Comparison of ENCODE assay signal across 28 mouse cellular contexts in genomic region chr3:138192260-138192659, GRCm38 (mm10). TPM values are rescaled to one million over a fixed set of nuclear protein-coding genes. Genes with fewer than 3 reads are reported as not detected.
A peak's percentile ranks its signal among the peaks of the same experiment; 100 is the strongest.
DNase-seq lines count a peak whose midpoint lies in the region; ATAC-seq and TF ChIP-seq lines count a peak whose summit lies in the region.
"Had no signal": no experiment of that assay in that cellular context is flagged by ENCODE, and none has a peak within 500 bp of the region (broad histone marks: within the 10 kb centered on the region; RNA-seq: fewer than 3 reads in every experiment).

No protein-coding gene starts in this region.

- TF ChIP-seq CTCF in testis, adult 2 months (IDR thresholded peaks at IDR 0.05; ENCODE audit: control insufficient read depth, insufficient read depth, insufficient replicate concordance, low read depth, low read length) = no peak

- no peak for ATAC-seq in forebrain, embryonic 16.5 days
- ATAC-seq: forebrain, embryonic 13.5 days; midbrain, embryonic 16.5 days had no signal

- no peaks in the 10 kb centered on the region for H3K27me3 ChIP-seq in testis, adult 2 months (ENCODE audit: control insufficient read depth, insufficient read depth, low read length)
- no peaks in the 10 kb centered on the region for H3K27me3 ChIP-seq in forebrain, embryonic 16.5 days (replicated peaks; ENCODE audit: control insufficient read depth, insufficient read depth, low read length)
- H3K27me3 ChIP-seq: embryonic facial prominence, embryonic 12.5 days; forebrain, embryonic 13.5 days; heart, embryonic 15.5 days had no signal

- peak overlapping the region; percentile 72 for H3K4me3 ChIP-seq in testis, adult 2 months (ENCODE audit: control insufficient read depth, low read depth, low read length)
- H3K4me3 ChIP-seq in forebrain, embryonic 16.5 days (replicated peaks; ENCODE audit: low read length) = no peak overlapping the region
- H3K4me3 ChIP-seq: embryonic facial prominence, embryonic 12.5 days; erythroblast, embryonic 14.5 days; forebrain, embryonic 13.5 days; heart, embryonic 15.5 days had no signal

- DNase-seq in heart, adult 8-10 months (ENCODE audit: low spot score) = peak; percentile 7
- no peak for DNase-seq in heart, postnatal 4 days
- DNase-seq in testis, postnatal 10 days (ENCODE audit: low spot score) = no peak
- peak; percentile 53 for DNase-seq in adipocyte (ENCODE audit: low spot score)
- DNase-seq in skeletal muscle tissue, adult 2 months (ENCODE audit: low read depth, low spot score) = peak; percentile 43
- DNase-seq in yolk sac, embryonic 10.5 days (ENCODE audit: low spot score) = no peak
- DNase-seq: cerebellum, postnatal 10 days; kidney, adult 11 months; lung, postnatal 14 days; spleen, adult 18-20 months; thymus, adult 18-20 months; thymus, postnatal 4 days had no signal

- no peak overlapping the region for H3K27ac ChIP-seq in testis, adult 2 months (ENCODE audit: control insufficient read depth, insufficient read depth, low read depth, low read length)
- H3K27ac ChIP-seq in forebrain, embryonic 16.5 days (ENCODE audit: low read length) = no peak overlapping the region
- H3K27ac ChIP-seq: embryonic facial prominence, embryonic 12.5 days; forebrain, embryonic 13.5 days; heart, embryonic 15.5 days; kidney, postnatal 0 days; liver, embryonic 14.5 days had no signal

- no peaks in the 10 kb centered on the region for H3K9me3 ChIP-seq in forebrain, embryonic 16.5 days (ENCODE audit: control insufficient read depth, low read length)
- H3K9me3 ChIP-seq: embryonic facial prominence, embryonic 12.5 days; forebrain, embryonic 13.5 days; heart, embryonic 15.5 days had no signal

- peaks cover 3% of the 10 kb centered on the region for H3K4me1 ChIP-seq in testis, adult 2 months (ENCODE audit: control insufficient read depth, insufficient read depth, low read length)
- H3K4me1 ChIP-seq in forebrain, embryonic 16.5 days (replicated peaks; ENCODE audit: control insufficient read depth, insufficient read depth, low read length) = no peaks in the 10 kb centered on the region
- H3K4me1 ChIP-seq: embryonic facial prominence, embryonic 12.5 days; forebrain, embryonic 13.5 days; heart, embryonic 15.5 days had no signal

- H3K9ac ChIP-seq in forebrain, embryonic 16.5 days (replicated peaks; ENCODE audit: low read depth, low read length) = no peak overlapping the region
- H3K9ac ChIP-seq: embryonic facial prominence, embryonic 12.5 days; forebrain, embryonic 13.5 days; heart, embryonic 15.5 days; liver, embryonic 14.5 days had no signal

- H3K4me2 ChIP-seq in forebrain, embryonic 16.5 days (ENCODE audit: low read length) = no peak overlapping the region
- H3K4me2 ChIP-seq: embryonic facial prominence, embryonic 12.5 days; forebrain, embryonic 13.5 days; heart, embryonic 15.5 days had no signal

- TF ChIP-seq POLR2A in testis, adult 2 months (IDR thresholded peaks at IDR 0.05; ENCODE audit: control insufficient read depth, low read depth, low read length) = no peak

- H3K36me3 ChIP-seq in testis, adult 2 months (ENCODE audit: control insufficient read depth, insufficient read depth, low read length) = no peaks in the 10 kb centered on the region
- no peaks in the 10 kb centered on the region for H3K36me3 ChIP-seq in forebrain, embryonic 16.5 days (ENCODE audit: control insufficient read depth, insufficient read depth)
- H3K36me3 ChIP-seq: embryonic facial prominence, embryonic 12.5 days; heart, embryonic 15.5 days had no signal

- WGBS in forebrain, embryonic 16.5 days = 90% methylated on average over 7 of the region's 7 CpGs

RNA-seq across cellular contexts. Expression of gene 4930579F01Rik, which starts 1.4 kb away (rescaled TPM):
- not detected for total RNA-seq in heart, adult 8-10 months (2022)
- not detected for total RNA-seq in heart, postnatal 4 days (2021)
- 93.6 and 96.6 TPM in 2 replicates for polyA plus RNA-seq in testis, adult 2 months (2012; rRNA removed)
- polyA plus RNA-seq in forebrain, embryonic 16.5 days (2015; fragmentation: Nextera tagmentation; extraction: Ambion mirVana) = not detected in 2 replicates
- total RNA-seq: heart, adult 18-20 months; layer of hippocampus, adult 18-20 months; layer of hippocampus, postnatal 25 days; left cerebral cortex, postnatal 14 days; MEL; neutrophil, adult 5-6 weeks had no signal
- polyA plus RNA-seq: erythroblast, embryonic 14.5 days; forebrain, embryonic 13.5 days; heart, embryonic 15.5 days; hindbrain, embryonic 11.5 days; liver, embryonic 14.5 days; midbrain, embryonic 16.5 days had no signal

RNA-seq across cellular contexts. Expression of gene Adh7, which starts 25.3 kb away (rescaled TPM):
- under 1 TPM; 0.11 to 0.81 (median 0.47) TPM for total RNA-seq in heart, adult 8-10 months (2022)
- total RNA-seq in heart, postnatal 4 days (2021) = not detected
- polyA plus RNA-seq in testis, adult 2 months (2012; rRNA removed) = 4.7 and 4.8 TPM in 2 replicates
- 0.53 and 1.4 TPM in 2 replicates for polyA plus RNA-seq in forebrain, embryonic 16.5 days (2015; fragmentation: Nextera tagmentation; extraction: Ambion mirVana)
- total RNA-seq: MEL; neutrophil, adult 5-6 weeks had no signal
- polyA plus RNA-seq: erythroblast, embryonic 14.5 days; forebrain, embryonic 13.5 days had no signal

RNA-seq across cellular contexts. Expression of gene Mttp, which starts 47.5 kb away (rescaled TPM):
- 1 to 10 TPM; 6.6 to 8.4 (median 7.4) TPM for total RNA-seq in heart, adult 8-10 months (2022)
- total RNA-seq in heart, postnatal 4 days (2021) = 1 to 10 TPM; 8.9 to 9.9 TPM
- 8.2 and 10.9 TPM in 2 replicates for polyA plus RNA-seq in testis, adult 2 months (2012; rRNA removed)
- polyA plus RNA-seq in forebrain, embryonic 16.5 days (2015; fragmentation: Nextera tagmentation; extraction: Ambion mirVana) = 8.2 and 8.7 TPM in 2 replicates

RNA-seq across cellular contexts. Expression of gene Trmt10a, which starts 49.0 kb away (rescaled TPM):
- total RNA-seq in heart, adult 8-10 months (2022) = 1 to 10 TPM; 1.1 to 1.9 (median 1.6) TPM
- total RNA-seq in heart, postnatal 4 days (2021) = 1 to 10 TPM; 4.4 to 6.1 TPM
- 36.2 and 37.1 TPM in 2 replicates for polyA plus RNA-seq in testis, adult 2 months (2012; rRNA removed)
- polyA plus RNA-seq in forebrain, embryonic 16.5 days (2015; fragmentation: Nextera tagmentation; extraction: Ambion mirVana) = 7.2 and 7.3 TPM in 2 replicates

Comparison
In these comparisons a context has a peak if more than half of its experiments do, and no peak if none do; other contexts are left out.
1. DNase-seq: peak in heart, adult 8-10 months (single experiment), adipocyte (single experiment) and skeletal muscle tissue, adult 2 months (single experiment); none in heart, postnatal 4 days (single experiment), testis, postnatal 10 days (single experiment) and yolk sac, embryonic 10.5 days (single experiment).